Mouse (Mus musculus) cerebellum, adult 18-20 months (tissue): ENCODE measurements at regions not wholly inside any gene's neighbourhood (a gene's known extent, or its start where the extent isn't known, plus 50 kb on each side); places are given as distances from the start of the nearest gene placed in this dataset.
A peak's percentile ranks its signal among the peaks of the same experiment; 100 is the strongest.

ENCODE experiments used
- DNase-seq, 2 experiments: peaks; one replicate each; pipeline ENCODE4 v3.0.0; 2021

DNA sequence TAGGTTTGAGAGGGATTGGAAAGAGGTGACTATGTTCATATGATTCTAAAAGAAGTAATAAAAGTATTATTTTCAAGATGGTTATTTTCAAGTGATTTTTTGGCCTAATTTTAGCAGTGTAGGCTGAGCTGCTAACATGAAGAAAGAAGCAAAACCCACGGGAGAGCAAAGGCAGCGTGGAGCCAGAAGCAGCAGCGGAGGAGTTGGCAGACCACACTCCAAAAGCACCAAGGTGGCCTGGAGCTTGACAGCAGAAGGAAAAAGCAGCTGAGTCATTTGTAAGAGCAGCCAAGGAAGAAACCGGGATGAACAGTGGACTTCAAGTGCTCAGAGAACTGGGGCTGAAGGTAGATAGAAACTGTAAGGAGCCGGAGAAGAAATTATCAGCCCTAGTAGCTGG, 55.9 kb downstream of the Hdgfl1 start:
- no peak for DNase-seq

DNA sequence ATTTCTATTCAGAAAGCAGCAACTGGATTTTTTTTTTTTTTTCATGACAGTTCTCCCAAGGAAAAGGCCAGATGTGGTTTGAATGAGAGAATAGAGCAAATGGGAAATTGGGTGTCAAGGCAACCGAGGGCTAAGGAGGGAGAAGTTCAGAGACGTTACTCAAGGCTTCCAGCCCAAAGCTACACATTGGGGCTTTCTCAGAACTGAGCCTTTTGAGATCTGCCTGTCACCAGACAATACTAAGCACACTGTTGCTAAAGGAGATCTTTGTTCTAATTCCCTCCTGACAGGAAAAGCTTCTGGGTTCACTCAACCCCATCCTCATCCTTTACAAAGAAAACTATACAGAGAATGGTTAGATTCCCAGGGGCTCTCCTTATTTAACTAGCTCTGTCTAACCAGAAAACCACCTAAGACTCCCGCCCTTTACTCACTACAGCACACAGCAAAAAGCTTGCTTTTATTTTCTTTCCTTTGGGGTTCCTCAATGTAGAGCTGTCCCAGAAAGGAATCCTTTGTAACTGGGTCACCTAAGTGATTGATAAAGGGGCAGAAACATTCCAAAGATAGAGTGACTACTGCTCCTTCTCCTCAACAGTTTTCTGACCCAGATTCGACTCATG, 70.8 kb downstream of the Hdgfl1 start:
- no peak for DNase-seq

GRCm38 (mm10) chr13:26659471-26659870, 110.5 kb downstream of the Hdgfl1 start:
- DNase-seq = no peak

GRCm38 (mm10) chr13:26657010-26657611, 112.9 kb downstream of the Hdgfl1 start:
- peak; percentile 11 for DNase-seq
